Mouse (Mus musculus) heart, adult 2 months (tissue): ENCODE measurements around the gene Aif1l. TPM values are rescaled to one million over a fixed set of nuclear protein-coding genes. Genes with fewer than 3 reads are reported as not detected.

Experiments used
- DNase-seq, 2 experiments: peaks; one replicate each; pipeline ENCODE4 v3.0.0; 2021
- H3K27ac ChIP-seq: fragments of 200-600 bp; 2 replicates; pipeline ENCODE4 v1.8.1; 2022
- H3K27me3 ChIP-seq: fragments of 200-500 bp; 2 replicates; pipeline ENCODE4 v1.6.1; 2012; ENCODE audit warnings: mild to moderate bottlenecking, low read length, inconsistent platforms, mixed read lengths; ENCODE audit not compliant: control insufficient read depth, insufficient read depth
- H3K36me3 ChIP-seq: fragments of 200-500 bp; 2 replicates; pipeline ENCODE4 v1.6.1; 2012; ENCODE audit warnings: low read length, inconsistent platforms; ENCODE audit not compliant: control insufficient read depth, insufficient read depth
- H3K4me1 ChIP-seq: fragments of 200-500 bp; 2 replicates; pipeline ENCODE4 v1.6.1; 2011; ENCODE audit warnings: low read length; ENCODE audit not compliant: control insufficient read depth, insufficient read depth
- H3K4me3 ChIP-seq: fragments of 200-600 bp; 2 replicates; pipeline ENCODE4 v1.8.1; 2022
- H3K79me2 ChIP-seq: fragments of 200-500 bp; replicated peaks from 2 replicates; pipeline ENCODE4 v1.6.1; 2012; ENCODE audit warnings: mild to moderate bottlenecking, inconsistent platforms, low read length, moderate library complexity, mixed read lengths; ENCODE audit not compliant: control insufficient read depth, insufficient read depth
- H3K9ac ChIP-seq: fragments of 200-500 bp; 2 replicates; pipeline ENCODE4 v1.6.1; 2012; ENCODE audit warnings: low read depth, mild to moderate bottlenecking, control low read depth, inconsistent platforms, low read length, mixed read lengths
- CTCF ChIP-seq: fragments of 200-600 bp; IDR thresholded peaks from 2 replicates; pipeline ENCODE4 v1.8.1; 2022; ENCODE audit warnings: antibody characterized with exemption, mild to moderate bottlenecking, moderate library complexity
- EP300 ChIP-seq: fragments of 200-500 bp; IDR thresholded peaks from 2 replicates; pipeline ENCODE4 v1.6.1; 2011; ENCODE audit warnings: low read depth, low read length, control low read depth; ENCODE audit not compliant: insufficient read depth
- POLR2A ChIP-seq: fragments of 200-500 bp; IDR thresholded peaks from 2 replicates; pipeline ENCODE4 v1.6.1; 2011; ENCODE audit warnings: mild to moderate bottlenecking, low read depth, low read length, control low read depth; ENCODE audit not compliant: insufficient read depth
- WGBS: fragments of 180-500 bp; shearing (Covaris S2); methylation state at CpG from one replicate; pipeline ENCODE4 v1.1.7; 2018; 5-methylcytosine and 5-hydroxymethylcytosine counted together
- intact Hi-C: fragments of 180-260 bp; cut with DNase I; formaldehyde crosslinking; loops from one replicate; pipeline ENCODE4 v1.15.1; 2025
- polyA plus RNA-seq: library from polyadenylated mRNA; depleted of rRNA; stranded (reverse); fragments of >200 nt; gene quantifications from 2 replicates; pipeline ENCODE4 v1.2.3, GENCODE M21; 2012
- total RNA-seq, 2 experiments: library from RNA; stranded (reverse); gene quantifications; 2 replicates each; pipeline ENCODE4 v1.2.3; 2021

Aif1l gene
- total and polyA plus RNA-seq, 3 experiments, result 2.4 to 4.2 (median 2.7) TPM

DNA sequence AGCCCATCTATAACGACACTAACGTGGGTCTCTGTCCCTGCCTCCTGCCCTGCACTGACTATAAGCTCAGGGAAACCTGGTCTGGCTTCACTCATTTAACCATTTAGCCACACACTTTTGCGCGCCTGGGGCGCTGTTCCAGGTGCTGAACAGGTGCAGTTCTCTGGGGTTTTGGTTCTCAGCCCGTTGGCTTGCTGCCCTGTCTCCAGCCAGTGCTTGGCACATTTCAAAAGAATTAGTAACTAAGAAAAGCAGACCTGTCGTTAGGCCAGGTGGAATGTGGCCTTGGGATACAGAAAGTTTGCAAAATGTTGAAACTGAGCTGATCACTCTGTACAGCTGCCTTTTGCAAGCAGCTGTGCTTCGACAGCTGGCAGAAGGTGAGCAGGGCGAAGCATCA lies 25.1 kb upstream of the Aif1l start:
- no peaks in the 10 kb centered on the region for H3K27me3 ChIP-seq
- no peak for DNase-seq

DNA sequence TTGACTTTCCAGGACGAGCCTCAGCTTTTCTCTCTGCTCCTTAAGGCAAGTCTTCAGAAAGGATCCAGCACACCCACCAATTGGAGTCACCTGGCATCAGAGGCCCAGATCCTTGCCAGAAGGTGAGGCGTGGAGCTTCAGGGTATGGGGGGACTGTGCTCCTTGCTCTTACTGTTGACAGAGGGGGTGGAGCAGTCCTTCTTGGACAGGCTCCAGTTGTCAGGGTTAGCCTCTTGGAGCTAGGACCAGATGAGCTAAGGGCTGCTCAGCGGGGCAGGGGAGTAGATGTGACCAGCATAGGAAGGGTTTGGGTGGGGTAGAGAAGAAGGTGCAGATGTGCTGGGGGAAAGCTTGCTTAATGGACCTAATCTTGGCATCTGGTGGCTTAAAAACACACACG lies 24.0 kb upstream of the Aif1l start:
- no peak for DNase-seq
- Histone ChIP-seq H3K4me1 (no peaks in the 10 kb centered on the region), H3K79me2 (no peaks in the 10 kb centered on the region), H3K27ac (no peak overlapping the region), H3K4me3 (no peak overlapping the region), H3K27me3 (no peaks in the 10 kb centered on the region), H3K9ac (no peak overlapping the region), H3K36me3 (no peaks in the 10 kb centered on the region)
- 55% methylated on average over 4 of the region's 4 CpGs for whole genome bisulfite sequencing
- intact Hi-C loops, result no loop called here
- TF ChIP-seq POLR2A, result no peak
- no peak for TF ChIP-seq EP300
- no peak for TF ChIP-seq CTCF

More for the DNA sequence above, 25.1 kb upstream of the Aif1l start:
- Histone ChIP-seq H3K79me2 (no peaks in the 10 kb centered on the region), H3K27ac (no peak overlapping the region), H3K9ac (no peak overlapping the region), H3K4me1 (no peaks in the 10 kb centered on the region), H3K36me3 (no peaks in the 10 kb centered on the region), H3K4me3 (no peak overlapping the region)
- 35% methylated on average over 9 of the region's 9 CpGs for WGBS
- TF ChIP-seq EP300 (no peak), CTCF (no peak), POLR2A (no peak)
- intact Hi-C loops, result no loop called here

DNA sequence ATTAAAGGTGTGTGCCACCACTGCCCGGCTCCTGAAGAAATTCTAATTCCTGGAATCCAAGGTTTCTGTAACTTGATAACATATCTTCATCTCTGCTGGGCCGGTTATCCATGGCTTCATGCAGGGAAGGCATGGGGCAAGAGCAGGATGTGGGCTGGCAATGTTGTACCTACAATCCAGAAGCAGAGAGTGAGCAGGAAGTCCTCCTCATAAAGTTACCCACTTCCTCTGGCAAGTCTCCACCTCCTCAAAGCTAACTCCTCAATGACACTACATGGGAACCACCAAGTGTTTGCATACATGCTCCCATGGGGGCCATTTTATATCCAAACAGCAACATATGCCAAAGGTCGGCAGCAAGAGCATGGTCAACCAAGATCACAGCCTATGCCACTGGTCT lies 20.3 kb upstream of the Aif1l start:
- TF ChIP-seq CTCF (no peak), EP300 (no peak), POLR2A (no peak)
- 68% methylated on average over 3 of the region's 3 CpGs for WGBS
- H3K27ac ChIP-seq, result no peak overlapping the region
- no peaks in the 10 kb centered on the region for H3K27me3 ChIP-seq
- no peak overlapping the region for H3K9ac ChIP-seq
- no peak overlapping the region for H3K4me3 ChIP-seq
- no peaks in the 10 kb centered on the region for H3K36me3 ChIP-seq
- no peaks in the 10 kb centered on the region for H3K79me2 ChIP-seq
- DNase-seq, result no peak
- intact Hi-C loops, result no loop called here
- no peaks in the 10 kb centered on the region for H3K4me1 ChIP-seq

DNA sequence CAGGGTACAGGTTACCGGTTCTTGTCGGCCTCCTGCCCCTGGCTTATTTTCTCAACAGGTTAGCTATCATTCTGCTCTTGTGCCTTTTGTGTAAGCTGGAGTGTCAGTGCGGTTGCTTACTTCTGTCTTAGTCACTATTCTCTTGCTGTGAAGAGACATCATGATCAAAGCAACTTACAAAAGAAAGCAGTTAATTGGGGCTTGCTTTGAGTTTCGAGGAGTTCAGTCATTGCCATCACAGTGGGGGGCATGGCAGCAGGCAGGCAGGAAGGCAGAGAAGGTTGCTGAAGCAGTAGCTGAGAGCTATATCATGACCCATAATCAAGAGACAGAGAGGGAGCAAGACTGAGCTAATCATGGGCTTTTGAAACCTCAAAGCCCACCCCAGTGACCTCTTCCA lies 15.4 kb upstream of the Aif1l start:
- Histone ChIP-seq H3K9ac (no peak overlapping the region), H3K36me3 (no peaks in the 10 kb centered on the region), H3K4me1 (no peaks in the 10 kb centered on the region), H3K79me2 (no peaks in the 10 kb centered on the region), H3K27ac (no peak overlapping the region), H3K4me3 (no peak overlapping the region), H3K27me3 (no peaks in the 10 kb centered on the region)
- TF ChIP-seq POLR2A (no peak), CTCF (no peak), EP300 (no peak)
- whole genome bisulfite sequencing, result 62% methylated on average over 4 of the region's 4 CpGs
- intact Hi-C loops, result no loop called here
- no peak for DNase-seq

DNA sequence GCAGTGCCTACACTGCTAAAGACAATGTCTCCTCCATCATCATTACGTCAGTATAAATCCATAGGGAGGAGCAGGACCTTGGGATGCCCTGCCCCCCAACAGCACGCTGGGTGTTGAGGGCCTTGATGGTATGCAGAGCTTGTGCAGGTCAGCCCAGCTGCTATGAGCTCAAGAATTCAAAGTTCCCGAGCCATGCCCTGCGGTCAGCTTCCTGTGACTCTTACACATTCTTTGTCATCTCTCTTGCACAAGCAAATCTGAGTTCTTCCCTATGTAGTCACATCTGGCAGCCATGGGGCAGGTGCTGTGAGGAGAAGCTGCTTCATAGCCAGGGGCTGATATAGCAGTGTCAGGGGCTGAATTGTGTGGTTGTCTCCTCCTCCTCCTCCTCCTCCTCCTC lies 14.9 kb upstream of the Aif1l start:
- Histone ChIP-seq H3K4me1 (no peaks in the 10 kb centered on the region), H3K79me2 (no peaks in the 10 kb centered on the region), H3K27me3 (no peaks in the 10 kb centered on the region), H3K9ac (no peak overlapping the region), H3K36me3 (no peaks in the 10 kb centered on the region), H3K27ac (no peak overlapping the region), H3K4me3 (no peak overlapping the region)
- no peak for TF ChIP-seq POLR2A
- no peak for TF ChIP-seq CTCF
- no peak for TF ChIP-seq EP300
- WGBS, result 26% methylated on average over 4 of the region's 4 CpGs
- intact Hi-C loops, result no loop called here
- no peak for DNase-seq

DNA sequence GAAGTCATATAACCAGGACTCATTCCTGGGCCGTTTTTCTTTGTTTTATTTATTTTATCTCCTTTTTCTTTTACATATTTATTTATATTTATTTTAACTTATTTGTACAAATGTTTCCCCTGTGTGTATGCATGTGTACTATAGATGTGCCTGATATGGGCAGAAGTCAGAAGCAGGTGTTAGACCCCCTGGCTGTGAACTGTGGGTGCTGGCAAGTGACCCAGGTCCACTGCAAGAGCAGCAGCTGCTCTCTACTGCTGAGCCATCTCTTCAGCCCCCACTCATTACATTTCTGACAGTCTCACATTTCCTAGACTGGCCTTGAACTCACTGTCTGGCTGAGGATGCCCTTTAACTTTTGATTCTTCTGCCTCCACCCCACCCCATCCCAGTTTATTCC lies 11.6 kb upstream of the Aif1l start:
- no peak for DNase-seq
- TF ChIP-seq CTCF (no peak), POLR2A (no peak), EP300 (no peak)
- Histone ChIP-seq H3K4me1 (no peaks in the 10 kb centered on the region), H3K27me3 (no peaks in the 10 kb centered on the region), H3K36me3 (no peaks in the 10 kb centered on the region), H3K9ac (no peak overlapping the region), H3K79me2 (no peaks in the 10 kb centered on the region), H3K27ac (no peak overlapping the region), H3K4me3 (no peak overlapping the region)
- intact Hi-C loops, result no loop called here
- 85% methylated on average over 1 of the region's 1 CpGs for WGBS

DNA sequence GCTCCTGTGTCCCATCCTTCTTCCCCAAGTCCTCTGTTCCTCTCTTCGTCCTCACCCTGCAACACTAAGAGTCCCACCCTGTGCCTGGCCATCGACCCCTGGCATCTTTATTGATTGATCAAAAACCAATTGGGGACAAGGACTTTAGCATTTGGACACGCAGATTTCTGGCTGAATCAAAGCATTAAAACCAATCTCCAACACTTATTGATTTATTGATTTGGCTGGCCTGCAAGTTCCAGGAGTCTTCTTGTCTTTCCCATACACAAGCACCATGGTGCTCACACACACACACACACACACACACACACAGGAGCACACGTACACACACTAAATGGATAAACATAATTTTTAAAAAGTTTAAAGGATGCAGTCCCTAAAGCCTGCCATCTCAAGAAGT lies 6.9 kb upstream of the Aif1l start:
- no peak for DNase-seq
- Histone ChIP-seq H3K9ac (no peak overlapping the region), H3K4me3 (no peak overlapping the region), H3K27ac (no peak overlapping the region), H3K27me3 (no peaks in the 10 kb centered on the region), H3K79me2 (no peaks in the 10 kb centered on the region), H3K4me1 (no peaks in the 10 kb centered on the region), H3K36me3 (no peaks in the 10 kb centered on the region)
- no peak for TF ChIP-seq POLR2A
- no peak for TF ChIP-seq EP300
- WGBS, result 65% methylated on average over 4 of the region's 4 CpGs
- intact Hi-C loops, result no loop called here
